Mouse (Mus musculus): ENCODE data around the gene Acads.

DNA sequence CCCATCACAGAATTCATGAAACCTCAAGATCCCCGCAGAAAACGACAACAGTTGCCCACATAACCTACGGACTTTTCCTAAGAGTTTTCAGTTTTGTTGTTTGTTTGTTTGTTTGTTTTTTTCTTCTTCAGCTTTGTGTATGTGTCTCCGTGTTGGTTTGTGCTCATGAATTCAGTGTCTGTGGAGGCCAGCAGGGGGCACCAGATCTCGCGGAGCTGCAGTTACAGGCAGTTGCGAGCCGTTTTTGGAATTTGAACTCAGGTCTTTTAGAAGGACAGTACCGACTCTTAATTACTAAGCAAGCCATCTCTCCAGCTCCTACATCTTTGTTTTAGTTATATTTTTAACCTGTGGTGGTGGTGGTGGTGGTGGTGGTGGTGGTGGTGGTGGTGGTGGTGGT is 46.2 kb upstream of the Acads start:
- TF ChIP-seq E2F4 (IDR thresholded peaks at IDR 0.05; ENCODE audit: insufficient read depth) (no peak), POLR2A (IDR thresholded peaks at IDR 0.05; ENCODE audit: insufficient read length, low read depth) (no peak), USF1 (IDR thresholded peaks at IDR 0.05; ENCODE audit: low read depth) (no peak), TCF12 (IDR thresholded peaks at IDR 0.05; ENCODE audit: insufficient read depth, poor library complexity, severe bottlenecking) (no peak), POLR2AphosphoS2 (IDR thresholded peaks at IDR 0.05; ENCODE audit: insufficient read length, low read depth) (no peak), MAX (IDR thresholded peaks at IDR 0.05; ENCODE audit: low read depth) (no peak), CEBPB (IDR thresholded peaks at IDR 0.05; ENCODE audit: insufficient read depth, poor library complexity, severe bottlenecking) (no peak), REST (IDR thresholded peaks at IDR 0.05; ENCODE audit: insufficient read depth, insufficient read length) (no peak), TCF3 (IDR thresholded peaks at IDR 0.05; ENCODE audit: insufficient read length, low read depth) (no peak)
